Mouse (Mus musculus): ENCODE data around the gene Ptpdc1.

GRCm38 (mm10) chr13:48573525-48574355 is 51.7 kb downstream of the Ptpdc1 start:
- TF ChIP-seq CTCF (IDR thresholded peaks at IDR 0.05; ENCODE audit: low read depth, low read length) (no peak), POLR2A (IDR thresholded peaks at IDR 0.05; ENCODE audit: borderline replicate concordance, low read depth, low read length) (no peak)

Data from bone marrow macrophage, adult 2 months (primary cell).